Mouse (Mus musculus) heart, embryonic 11.5 days (tissue): ENCODE data around the gene Cdyl2. TPM values are rescaled to one million over a fixed set of nuclear protein-coding genes. Genes with fewer than 3 reads are reported as not detected.

ENCODE experiments used
- ATAC-seq: fragments of 200-750 bp; cut with Nextera tagmentation; replicated peaks from 2 replicates; pipeline ENCODE4 v1.8.0; 2017; ENCODE audit warnings: moderate library complexity; ENCODE audit not compliant: insufficient number of reproducible peaks, low FRiP score, low TSS enrichment
- H3K27ac ChIP-seq: fragments of 300-500 bp; sonication (generic); 2 replicates; pipeline ENCODE4 v1.5.1; 2014; ENCODE audit warnings: mild to moderate bottlenecking, low read depth, low read length
- H3K27me3 ChIP-seq: fragments of 300-500 bp; sonication (generic); 2 replicates; pipeline ENCODE4 v1.6.1; 2014; ENCODE audit warnings: mild to moderate bottlenecking, low read length, mixed read lengths; ENCODE audit not compliant: control insufficient read depth, insufficient read depth
- H3K36me3 ChIP-seq: fragments of 300-500 bp; sonication (generic); 2 replicates; pipeline ENCODE4 v1.6.1; 2014; ENCODE audit warnings: mild to moderate bottlenecking, low read length, moderate library complexity, mixed read lengths; ENCODE audit not compliant: control insufficient read depth, insufficient read depth
- H3K4me1 ChIP-seq: fragments of 300-500 bp; sonication (generic); 2 replicates; pipeline ENCODE4 v1.6.1; 2014; ENCODE audit warnings: low read length; ENCODE audit not compliant: control insufficient read depth, insufficient read depth
- H3K4me2 ChIP-seq: fragments of 300-500 bp; sonication (generic); 2 replicates; pipeline ENCODE4 v1.6.1; 2014; ENCODE audit warnings: mild to moderate bottlenecking, moderate library complexity
- H3K4me3 ChIP-seq: fragments of 300-500 bp; sonication (generic); 2 replicates; pipeline ENCODE4 v1.5.1; 2014; ENCODE audit warnings: low read depth, low read length
- H3K9ac ChIP-seq: fragments of 300-500 bp; sonication (generic); 2 replicates; pipeline ENCODE4 v1.6.1; 2014; ENCODE audit warnings: mild to moderate bottlenecking, low read depth, low read length, moderate library complexity
- H3K9me3 ChIP-seq: fragments of 300-500 bp; sonication (generic); replicated peaks from 2 replicates; pipeline ENCODE4 v1.6.1; 2016; ENCODE audit warnings: low read length; ENCODE audit not compliant: control insufficient read depth
- WGBS: fragments of 180-500 bp; shearing (Covaris S2); extraction: QIAGEN DNeasy Blood & Tissue Kit; methylation state at CpG from one replicate; pipeline ENCODE4 v1.1.7; 2014; ENCODE audit not compliant: insufficient replicate concordance; 5-methylcytosine and 5-hydroxymethylcytosine counted together
- polyA plus RNA-seq: library from polyadenylated mRNA; unstranded; fragments of >200 nt; fragmentation: Nextera tagmentation; extraction: Ambion mirVana; gene quantifications from 2 replicates; pipeline ENCODE4 v1.2.1, GENCODE M21; 2014

Cdyl2 gene
- polyA plus RNA-seq, 1 experiment from 2014 or later: 4.8 TPM

DNA sequence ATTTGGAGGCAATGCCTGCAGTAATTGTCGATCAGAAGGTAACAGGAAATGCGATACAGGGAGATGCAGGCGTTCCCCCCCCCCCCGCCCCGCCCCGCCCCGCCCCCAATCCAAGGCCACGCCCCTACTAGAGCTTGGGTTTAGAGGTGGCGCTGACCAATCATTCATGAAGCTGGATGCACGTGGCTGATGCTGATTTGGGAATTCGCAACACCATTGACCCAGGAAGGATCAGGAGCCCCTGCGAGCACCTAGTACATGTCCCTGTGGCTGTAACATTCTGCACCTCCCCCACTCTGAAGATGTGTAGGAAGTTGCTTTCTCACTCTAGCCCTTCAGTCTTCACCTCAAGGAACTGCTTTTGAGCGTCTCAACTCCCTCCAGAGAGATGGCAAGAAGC is 126.6 kb downstream of the Cdyl2 start:
- Histone ChIP-seq H3K36me3 (no peaks in the 10 kb centered on the region), H3K9me3 (no peaks in the 10 kb centered on the region), H3K4me3 (no peak overlapping the region), H3K9ac (no peak overlapping the region), H3K27ac (no peak overlapping the region), H3K27me3 (no peaks in the 10 kb centered on the region), H3K4me1 (no peaks in the 10 kb centered on the region), H3K4me2 (no peak overlapping the region)
- 25% methylated on average over 13 of the region's 13 CpGs for WGBS
- no peak for ATAC-seq

- ATAC-seq: no peak
- Histone ChIP-seq H3K27ac (no peak overlapping the region), H3K27me3 (no peaks in the 10 kb centered on the region), H3K4me1 (no peaks in the 10 kb centered on the region), H3K9ac (no peak overlapping the region), H3K36me3 (no peaks in the 10 kb centered on the region), H3K4me2 (no peak overlapping the region), H3K4me3 (no peak overlapping the region), H3K9me3 (no peaks in the 10 kb centered on the region)
- WGBS: 89% methylated on average over 4 of the region's 4 CpGs
These were observed 130.0 kb downstream of the Cdyl2 start for GRCm38 (mm10) chr8:116602806-116603205.

DNA sequence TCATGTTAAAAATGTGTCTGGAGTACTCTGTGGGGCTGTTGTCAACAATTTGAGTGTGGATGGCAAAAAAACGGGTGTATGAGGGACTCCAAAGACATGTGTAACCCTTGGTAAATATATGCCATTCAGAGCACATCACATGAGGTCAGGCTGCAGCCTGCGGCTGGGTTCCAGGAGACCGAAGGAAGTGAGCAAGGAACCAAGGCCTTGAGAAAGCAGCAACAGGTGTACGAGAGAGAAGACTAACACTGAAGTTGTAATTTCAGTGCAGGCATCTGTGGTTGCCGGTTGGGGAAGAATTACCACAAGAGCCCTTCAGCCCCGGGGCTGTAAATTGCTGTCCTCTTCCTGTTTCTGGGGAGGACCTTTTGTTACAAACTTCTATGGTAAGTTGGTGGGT is 133.1 kb downstream of the Cdyl2 start:
- 79% methylated on average over 6 of the region's 6 CpGs for WGBS
- no peaks in the 10 kb centered on the region for H3K9me3 ChIP-seq
- H3K27ac ChIP-seq: no peak overlapping the region
- no peaks in the 10 kb centered on the region for H3K36me3 ChIP-seq
- H3K4me3 ChIP-seq: no peak overlapping the region
- ATAC-seq: no peak
- H3K4me2 ChIP-seq: no peak overlapping the region
- H3K27me3 ChIP-seq: no peaks in the 10 kb centered on the region
- H3K9ac ChIP-seq: no peak overlapping the region
- H3K4me1 ChIP-seq: no peaks in the 10 kb centered on the region

- H3K4me3 ChIP-seq: no peak overlapping the region
- ATAC-seq: no peak
- 0 out of 2 replicates have a peak, but pooled peaks cover 2% of the 10 kb centered on the region for H3K4me1 ChIP-seq
- H3K9me3 ChIP-seq: no peaks in the 10 kb centered on the region
- 74% methylated on average over 10 of the region's 10 CpGs for WGBS
- no peak overlapping the region for H3K27ac ChIP-seq
- H3K4me2 ChIP-seq: no peak overlapping the region
- no peak overlapping the region for H3K9ac ChIP-seq
- H3K36me3 ChIP-seq: no peaks in the 10 kb centered on the region
- H3K27me3 ChIP-seq: no peaks in the 10 kb centered on the region
These were observed 141.6 kb downstream of the Cdyl2 start for GRCm38 (mm10) chr8:116591226-116591625.

DNA sequence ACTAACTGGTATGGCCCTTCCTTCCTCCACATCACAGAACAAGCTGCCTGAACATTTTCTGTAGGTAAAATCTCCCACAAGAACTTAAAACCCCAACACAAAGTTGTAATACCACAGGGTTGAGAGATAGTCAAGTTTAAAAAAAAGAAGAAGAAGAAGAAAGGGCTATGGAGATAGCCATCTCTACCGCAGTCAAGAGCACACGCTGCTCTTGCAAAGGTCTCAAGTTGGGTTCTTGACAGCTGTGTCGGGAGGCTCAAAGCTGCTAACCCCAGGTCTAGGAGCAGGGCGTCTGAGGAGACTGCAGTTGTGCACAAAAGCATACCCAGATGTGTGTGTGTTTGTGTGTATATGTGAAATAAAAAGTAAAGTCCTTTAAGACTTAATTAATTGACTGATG is 142.2 kb downstream of the Cdyl2 start:
- Histone ChIP-seq H3K4me2 (no peak overlapping the region), H3K9me3 (no peaks in the 10 kb centered on the region), H3K4me1 (0 out of 2 replicates have a peak, but pooled peaks cover 2% of the 10 kb centered on the region), H3K36me3 (no peaks in the 10 kb centered on the region), H3K4me3 (no peak overlapping the region), H3K27ac (no peak overlapping the region), H3K27me3 (no peaks in the 10 kb centered on the region), H3K9ac (no peak overlapping the region)
- no peak for ATAC-seq
- 70% methylated on average over 4 of the region's 4 CpGs for WGBS

DNA sequence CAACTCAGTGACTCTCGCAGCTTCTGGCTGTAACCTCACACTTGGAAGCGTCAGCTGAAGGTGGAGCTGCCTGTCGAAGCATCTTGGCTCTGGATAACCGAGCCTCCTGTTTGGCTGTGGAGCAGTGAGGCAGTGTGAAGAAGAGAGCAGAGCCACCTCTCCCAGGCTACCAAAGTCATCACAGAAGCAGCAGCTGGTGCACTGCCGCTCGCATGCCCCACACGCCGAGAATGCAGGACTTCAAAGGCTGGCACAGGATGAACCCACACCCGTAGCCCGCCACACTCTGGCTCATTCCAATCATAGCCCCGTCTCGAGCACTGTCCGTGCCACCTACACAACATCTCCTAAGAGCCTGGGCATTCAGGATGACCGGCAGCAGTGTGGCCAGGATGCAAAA is 142.7 kb downstream of the Cdyl2 start:
- Histone ChIP-seq H3K4me3 (no peak overlapping the region), H3K9me3 (no peaks in the 10 kb centered on the region), H3K36me3 (no peaks in the 10 kb centered on the region), H3K4me2 (no peak overlapping the region), H3K27ac (no peak overlapping the region), H3K4me1 (0 out of 2 replicates have a peak, but pooled peaks cover 2% of the 10 kb centered on the region), H3K27me3 (no peaks in the 10 kb centered on the region), H3K9ac (no peak overlapping the region)
- ATAC-seq: no peak
- WGBS: 74% methylated on average over 14 of the region's 14 CpGs

DNA sequence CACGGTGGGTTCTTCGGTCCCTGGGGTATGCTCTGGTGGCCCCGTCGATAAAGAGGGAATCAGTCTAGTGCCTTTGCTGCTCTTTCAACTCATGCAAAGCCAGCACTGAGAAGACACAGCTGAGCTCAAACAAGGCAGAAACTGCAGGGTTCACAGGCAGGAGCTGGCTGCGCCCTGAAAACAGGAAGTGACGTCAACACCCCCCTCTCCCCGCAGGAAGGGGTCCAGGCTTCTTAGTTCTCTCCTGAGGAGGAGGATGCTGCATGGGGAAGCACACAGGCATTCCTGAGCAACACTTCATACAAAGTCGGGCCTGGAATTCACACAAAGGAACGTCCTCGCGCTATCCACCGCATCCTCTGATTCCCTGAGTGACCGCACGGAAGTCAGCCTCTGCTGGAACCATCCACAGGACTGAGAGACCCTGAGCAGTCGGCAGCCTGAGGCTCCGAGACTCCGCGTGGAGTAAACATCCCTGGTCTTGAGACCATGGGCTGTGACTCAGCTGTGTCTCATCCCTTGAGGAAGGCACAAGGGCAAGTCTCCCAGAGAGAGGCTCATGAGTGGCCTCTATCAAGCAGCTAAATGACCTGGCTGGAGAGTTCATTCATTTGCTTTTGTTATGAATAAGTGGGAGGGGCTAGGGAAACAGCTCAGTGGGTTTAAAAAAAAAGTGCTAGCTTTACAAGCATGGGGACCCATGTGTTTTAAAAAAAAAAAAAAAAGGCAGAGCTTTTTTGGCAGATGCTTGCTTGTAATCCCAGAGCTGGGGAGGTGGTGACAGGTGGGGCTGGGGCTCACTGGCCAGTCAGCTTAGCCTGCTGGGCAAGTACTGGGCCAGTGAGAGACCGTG is 144.9 kb downstream of the Cdyl2 start:
- no peaks in the 10 kb centered on the region for H3K27me3 ChIP-seq
- H3K4me2 ChIP-seq: no peak overlapping the region
- no peak overlapping the region for H3K27ac ChIP-seq
- 80% methylated on average over 19 of the region's 19 CpGs for WGBS
- H3K4me3 ChIP-seq: no peak overlapping the region
- H3K9me3 ChIP-seq: no peaks in the 10 kb centered on the region
- no peak overlapping the region for H3K9ac ChIP-seq
- H3K4me1 ChIP-seq: 0 out of 2 replicates have a peak, but pooled peaks cover 2% of the 10 kb centered on the region
- H3K36me3 ChIP-seq: no peaks in the 10 kb centered on the region
- ATAC-seq: no peak

DNA sequence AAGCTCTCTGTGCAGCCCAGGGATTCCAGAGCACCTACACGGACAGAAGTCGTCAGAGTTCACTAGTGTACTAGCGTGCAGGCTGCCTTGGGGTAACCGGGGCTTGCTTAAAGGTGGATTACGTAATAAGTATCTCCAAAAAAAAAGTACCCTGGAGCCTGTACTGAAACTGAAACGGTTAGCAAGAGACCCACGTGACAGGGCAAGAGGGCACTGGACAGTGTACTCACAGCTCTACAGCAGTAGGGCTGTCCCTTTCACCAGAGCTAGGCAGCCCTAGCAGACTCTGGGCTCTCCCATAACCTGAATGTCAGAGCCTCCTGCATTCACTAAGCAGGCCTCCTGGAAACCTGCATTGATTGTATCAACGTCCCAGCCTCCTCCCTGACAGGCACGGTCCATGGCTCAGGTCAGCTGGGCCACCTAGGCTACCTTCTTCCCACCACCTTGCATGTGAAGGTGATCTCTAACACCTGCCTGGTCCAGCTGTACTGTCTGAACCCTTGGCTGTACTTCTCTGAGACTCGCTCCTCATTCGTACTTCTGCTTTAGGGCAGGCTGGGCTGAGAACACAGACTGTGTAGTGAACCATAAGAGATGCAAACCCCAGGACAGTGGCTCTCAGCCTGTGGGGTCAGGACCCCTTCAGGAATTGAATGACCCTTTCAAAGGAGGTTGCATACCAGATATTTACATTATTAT is 151.3 kb downstream of the Cdyl2 start:
- ATAC-seq: no peak
- Histone ChIP-seq H3K9me3 (no peaks in the 10 kb centered on the region), H3K36me3 (no peaks in the 10 kb centered on the region), H3K4me1 (no peaks in the 10 kb centered on the region), H3K4me3 (no peak overlapping the region), H3K9ac (no peak overlapping the region), H3K27me3 (no peaks in the 10 kb centered on the region), H3K4me2 (no peak overlapping the region), H3K27ac (no peak overlapping the region)
- 72% methylated on average over 11 of the region's 11 CpGs for WGBS
